Mouse (Mus musculus): ENCODE measurements at regions not wholly inside any gene's neighbourhood (a gene's known extent, or its start where the extent isn't known, plus 50 kb on each side); places are given as distances from the start of the nearest gene placed in this dataset.

DNA sequence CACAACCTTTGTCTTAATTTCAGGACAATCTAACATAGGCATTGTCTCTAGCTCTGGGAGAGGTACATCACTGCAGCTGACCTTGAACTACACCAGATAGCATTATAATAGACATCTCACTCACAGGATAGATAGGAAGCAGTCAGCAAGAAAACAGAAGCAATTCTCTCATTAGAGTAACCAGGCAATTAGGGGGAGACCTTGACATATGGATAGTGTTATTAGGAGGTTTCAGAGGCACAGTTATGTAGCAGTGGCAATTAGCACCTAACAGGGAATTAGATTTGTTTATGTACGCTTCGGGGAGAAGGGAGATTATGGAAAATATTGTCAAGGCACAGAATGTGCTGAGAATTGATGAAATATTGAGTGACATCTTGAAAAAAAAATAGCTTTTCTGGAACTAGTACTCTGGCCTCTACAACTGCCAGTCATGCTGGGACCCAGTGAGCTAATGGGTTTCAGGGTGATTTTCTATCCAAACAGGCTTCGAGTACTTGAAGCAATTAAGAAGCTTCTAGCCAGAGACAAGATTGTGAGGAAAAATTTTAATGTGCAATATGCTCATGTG is 216.8 kb upstream of the Aco1 start:
- Histone ChIP-seq H3K9me3 (ENCODE audit: low read length) (no peaks in the 10 kb centered on the region), H3K27me3 (ENCODE audit: insufficient read depth, low read length) (no peaks in the 10 kb centered on the region), H3K9ac (no peak overlapping the region), H3K36me3 (ENCODE audit: insufficient read depth) (no peaks in the 10 kb centered on the region), H3K4me3 (ENCODE audit: low read depth, low read length) (no peak overlapping the region), H3K4me1 (ENCODE audit: insufficient read depth) (no peaks in the 10 kb centered on the region), H3K4me2 (ENCODE audit: low read depth) (no peak overlapping the region), H3K27ac (ENCODE audit: low read depth, low read length) (no peak overlapping the region)
- TF ChIP-seq CTCF (IDR thresholded peaks at IDR 0.05; ENCODE audit: low read depth), result no peak
- WGBS, result 45% methylated on average over 3 of the region's 3 CpGs
- 0 out of 2 replicates have a peak, but pooled peaks have one; percentile 12 for ATAC-seq
- no peak for DNase-seq

DNA sequence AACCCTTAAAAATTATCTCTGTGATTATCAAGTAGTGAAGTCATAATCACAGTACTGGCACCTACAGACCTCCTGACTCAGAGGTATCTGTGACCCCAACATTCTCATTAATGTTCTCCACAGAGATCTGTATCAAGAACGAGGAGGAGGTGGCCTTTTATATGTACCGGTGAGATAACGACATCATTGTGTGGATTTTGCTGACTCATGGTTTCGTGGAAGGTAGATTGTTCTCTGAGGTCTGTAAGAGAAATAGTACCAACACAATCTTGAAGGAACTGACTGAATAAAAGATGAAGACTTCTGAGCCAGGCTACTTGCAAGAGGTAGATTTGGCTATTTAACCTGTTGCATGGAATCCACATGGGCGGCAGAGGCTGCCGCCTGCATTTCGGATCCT is 216.3 kb upstream of the Aco1 start:
- H3K27ac ChIP-seq (ENCODE audit: low read depth, low read length), result no peak overlapping the region
- H3K9me3 ChIP-seq (ENCODE audit: low read length), result no peaks in the 10 kb centered on the region
- H3K36me3 ChIP-seq (ENCODE audit: insufficient read depth), result no peaks in the 10 kb centered on the region
- ATAC-seq (no peak), DNase-seq (no peak)
- 83% methylated on average over 7 of the region's 7 CpGs for WGBS
- H3K27me3 ChIP-seq (ENCODE audit: insufficient read depth, low read length), result no peaks in the 10 kb centered on the region
- H3K4me2 ChIP-seq (ENCODE audit: low read depth), result no peak overlapping the region
- no peaks in the 10 kb centered on the region for H3K4me1 ChIP-seq (ENCODE audit: insufficient read depth)
- H3K4me3 ChIP-seq (ENCODE audit: low read depth, low read length), result no peak overlapping the region
- no peak overlapping the region for H3K9ac ChIP-seq
- TF ChIP-seq CTCF (IDR thresholded peaks at IDR 0.05; ENCODE audit: low read depth), result no peak

DNA sequence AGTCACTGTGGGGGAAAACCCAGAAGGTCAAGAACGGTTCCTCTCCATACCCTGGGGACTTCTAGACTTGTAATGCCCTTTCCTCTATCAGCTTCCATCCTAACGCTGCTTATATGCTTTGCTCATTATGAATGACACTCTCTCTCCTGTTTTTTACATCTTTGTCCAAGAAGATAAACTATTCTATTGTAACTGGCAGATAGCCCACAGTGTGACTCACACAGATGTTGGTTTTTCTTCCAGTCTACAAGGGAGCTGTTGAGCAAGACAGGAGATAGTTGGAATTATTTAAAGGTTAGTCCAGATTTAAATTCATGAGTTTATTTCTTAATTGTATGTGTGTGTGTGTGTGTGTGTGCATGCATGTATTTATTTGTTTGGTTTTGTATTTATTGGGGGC is 214.4 kb upstream of the Aco1 start:
- H3K4me2 ChIP-seq (ENCODE audit: low read depth), result no peak overlapping the region
- WGBS, result 72% methylated on average over 2 of the region's 2 CpGs
- no peak overlapping the region for H3K9ac ChIP-seq
- H3K27me3 ChIP-seq (ENCODE audit: insufficient read depth, low read length), result no peaks in the 10 kb centered on the region
- H3K4me1 ChIP-seq (ENCODE audit: insufficient read depth), result no peaks in the 10 kb centered on the region
- no peak overlapping the region for H3K4me3 ChIP-seq (ENCODE audit: low read depth, low read length)
- DNase-seq, result no peak
- no peaks in the 10 kb centered on the region for H3K36me3 ChIP-seq (ENCODE audit: insufficient read depth)
- no peak for TF ChIP-seq CTCF (IDR thresholded peaks at IDR 0.05; ENCODE audit: low read depth)
- no peaks in the 10 kb centered on the region for H3K9me3 ChIP-seq (ENCODE audit: low read length)
- no peak overlapping the region for H3K27ac ChIP-seq (ENCODE audit: low read depth, low read length)
- ATAC-seq, result no peak

DNA sequence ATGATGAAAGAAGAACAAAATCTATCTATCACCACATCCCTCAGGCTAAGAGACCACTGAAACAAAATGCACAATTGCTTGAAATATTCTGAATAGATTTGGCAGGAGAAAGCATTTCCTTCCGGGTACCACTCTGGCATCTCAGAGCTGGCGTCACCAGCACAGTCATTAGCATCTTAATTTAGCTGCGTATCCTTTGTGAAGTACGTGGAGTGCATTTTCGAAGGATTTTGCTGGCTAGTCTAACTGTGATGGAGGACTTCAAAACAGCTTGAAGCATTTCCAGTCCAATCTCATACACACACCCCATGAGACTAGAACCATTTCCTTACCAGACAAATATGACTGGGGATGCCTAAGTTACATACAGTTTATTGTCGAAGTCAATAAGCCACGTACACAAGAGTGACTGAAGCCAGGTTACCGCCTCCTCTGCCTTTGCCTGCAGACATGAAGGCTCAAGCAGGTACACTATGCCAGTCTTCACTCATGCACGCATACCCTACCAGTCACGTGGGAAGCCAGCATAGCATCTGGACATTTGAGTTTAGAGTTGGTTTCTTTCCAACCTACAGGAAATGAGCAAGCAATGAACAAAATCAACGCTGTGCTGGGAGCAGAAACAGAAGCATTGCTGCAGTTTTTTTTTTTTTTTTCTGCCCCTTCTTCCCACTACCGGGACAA is 208.7 kb upstream of the Aco1 start:
- Histone ChIP-seq H3K36me3 (ENCODE audit: insufficient read depth) (no peaks in the 10 kb centered on the region), H3K4me1 (ENCODE audit: insufficient read depth) (no peaks in the 10 kb centered on the region), H3K27ac (ENCODE audit: low read depth, low read length) (no peak overlapping the region), H3K4me2 (ENCODE audit: low read depth) (0 out of 2 replicates have a peak overlapping the region, but pooled peaks have one; percentile 3), H3K9ac (no peak overlapping the region), H3K9me3 (ENCODE audit: low read length) (no peaks in the 10 kb centered on the region), H3K4me3 (ENCODE audit: low read depth, low read length) (no peak overlapping the region), H3K27me3 (ENCODE audit: insufficient read depth, low read length) (no peaks in the 10 kb centered on the region)
- peak; percentile 87 for ATAC-seq
- WGBS, result 48% methylated on average over 12 of the region's 12 CpGs
- DNase-seq, result peak; percentile 52
- TF ChIP-seq CTCF (IDR thresholded peaks at IDR 0.05; ENCODE audit: low read depth), result no peak

DNA sequence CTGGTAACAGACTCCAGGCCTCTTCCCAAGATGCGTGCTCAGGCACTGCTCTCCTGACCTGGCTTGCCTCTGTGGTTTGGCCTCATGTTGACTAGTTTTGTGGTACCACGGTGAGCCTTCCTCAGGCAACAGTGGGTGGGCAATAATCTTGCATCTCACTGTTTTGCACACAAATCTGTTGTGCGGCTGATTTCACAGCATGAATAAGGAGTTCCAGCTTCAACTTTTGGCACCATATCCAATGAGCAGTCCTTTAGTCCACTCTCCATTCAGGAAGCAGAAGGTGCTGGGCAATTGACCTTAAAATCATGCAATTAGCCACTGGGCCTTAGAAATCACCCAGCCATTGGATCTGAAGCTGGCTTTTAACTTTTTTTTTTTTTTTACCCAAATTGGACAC is 184.2 kb upstream of the Aco1 start:
- Histone ChIP-seq H3K27ac (ENCODE audit: low read depth, low read length) (no peak overlapping the region), H3K27me3 (ENCODE audit: insufficient read depth, low read length) (no peaks in the 10 kb centered on the region), H3K4me3 (ENCODE audit: low read depth, low read length) (no peak overlapping the region), H3K9me3 (ENCODE audit: low read length) (no peaks in the 10 kb centered on the region), H3K36me3 (ENCODE audit: insufficient read depth) (no peaks in the 10 kb centered on the region), H3K4me1 (ENCODE audit: insufficient read depth) (no peaks in the 10 kb centered on the region), H3K9ac (no peak overlapping the region), H3K4me2 (ENCODE audit: low read depth) (no peak overlapping the region)
- TF ChIP-seq CTCF (IDR thresholded peaks at IDR 0.05; ENCODE audit: low read depth), result no peak
- DNase-seq (no peak), ATAC-seq (no peak)
- WGBS, result 69% methylated on average over 3 of the region's 3 CpGs

DNA sequence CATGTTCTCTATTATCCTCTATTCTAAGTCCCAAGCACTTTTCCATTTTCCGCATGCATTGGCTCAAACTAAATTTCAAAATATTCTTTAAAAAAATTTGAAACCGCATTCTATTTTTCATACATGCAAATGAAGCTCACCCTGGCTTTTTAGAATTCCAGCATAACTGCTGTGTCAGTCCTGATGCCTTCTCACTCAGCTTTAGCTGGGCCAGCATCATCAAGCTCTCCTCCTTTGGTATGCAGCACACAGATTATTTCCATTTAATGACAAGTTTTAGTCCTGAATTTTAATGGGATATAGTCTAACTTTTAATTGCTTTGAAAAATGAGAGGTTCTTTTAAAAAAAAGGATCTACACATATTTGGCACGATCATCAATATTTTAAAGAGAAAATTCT is 174.9 kb upstream of the Aco1 start:
- 57% methylated on average over 3 of the region's 3 CpGs for WGBS

DNA sequence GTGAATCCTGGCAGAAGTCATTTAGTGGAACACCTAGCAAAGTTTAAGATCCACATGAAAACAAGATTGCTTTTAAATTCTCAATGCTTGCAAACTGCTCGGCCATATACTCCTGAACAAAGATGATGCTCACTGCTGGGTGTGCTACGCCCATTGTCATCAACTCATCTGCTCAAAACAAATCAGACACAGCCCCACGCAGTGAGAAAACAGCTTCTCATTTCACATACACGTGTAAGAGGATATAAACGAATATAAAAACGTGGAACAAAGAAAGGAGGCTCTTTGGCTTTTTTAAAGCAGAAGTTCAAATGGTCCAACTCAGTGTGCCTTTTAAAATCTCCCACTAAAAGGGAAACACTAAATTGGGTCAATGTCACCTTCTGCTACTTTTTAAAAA is 151.5 kb upstream of the Aco1 start:
- no peak overlapping the region for H3K4me2 ChIP-seq (ENCODE audit: low read depth)
- DNase-seq (no peak), ATAC-seq (no peak)
- H3K4me3 ChIP-seq (ENCODE audit: low read depth, low read length), result no peak overlapping the region
- no peaks in the 10 kb centered on the region for H3K4me1 ChIP-seq (ENCODE audit: insufficient read depth)
- no peaks in the 10 kb centered on the region for H3K36me3 ChIP-seq (ENCODE audit: insufficient read depth)
- no peak overlapping the region for H3K9ac ChIP-seq
- no peak for TF ChIP-seq CTCF (IDR thresholded peaks at IDR 0.05; ENCODE audit: low read depth)
- H3K27ac ChIP-seq (ENCODE audit: low read depth, low read length), result no peak overlapping the region
- WGBS, result 76% methylated on average over 6 of the region's 6 CpGs
- H3K9me3 ChIP-seq (ENCODE audit: low read length), result no peaks in the 10 kb centered on the region
- H3K27me3 ChIP-seq (ENCODE audit: insufficient read depth, low read length), result no peaks in the 10 kb centered on the region

More for the DNA sequence above, 174.9 kb upstream of the Aco1 start:
- ATAC-seq (no peak), DNase-seq (no peak)
- Histone ChIP-seq H3K4me3 (ENCODE audit: low read depth, low read length) (no peak overlapping the region), H3K27me3 (ENCODE audit: insufficient read depth, low read length) (no peaks in the 10 kb centered on the region), H3K9ac (no peak overlapping the region), H3K4me2 (ENCODE audit: low read depth) (no peak overlapping the region), H3K9me3 (ENCODE audit: low read length) (no peaks in the 10 kb centered on the region), H3K4me1 (ENCODE audit: insufficient read depth) (no peaks in the 10 kb centered on the region), H3K27ac (ENCODE audit: low read depth, low read length) (no peak overlapping the region), H3K36me3 (ENCODE audit: insufficient read depth) (no peaks in the 10 kb centered on the region)
- TF ChIP-seq CTCF (IDR thresholded peaks at IDR 0.05; ENCODE audit: low read depth), result no peak
